Mouse (Mus musculus): ENCODE measurements around the gene Fgf3. TPM values are rescaled to one million over a fixed set of nuclear protein-coding genes. Genes with fewer than 3 reads are reported as not detected.

The Fgf3 gene
- not detected for polyA plus RNA-seq (2017; shearing (Covaris generic))

DNA sequence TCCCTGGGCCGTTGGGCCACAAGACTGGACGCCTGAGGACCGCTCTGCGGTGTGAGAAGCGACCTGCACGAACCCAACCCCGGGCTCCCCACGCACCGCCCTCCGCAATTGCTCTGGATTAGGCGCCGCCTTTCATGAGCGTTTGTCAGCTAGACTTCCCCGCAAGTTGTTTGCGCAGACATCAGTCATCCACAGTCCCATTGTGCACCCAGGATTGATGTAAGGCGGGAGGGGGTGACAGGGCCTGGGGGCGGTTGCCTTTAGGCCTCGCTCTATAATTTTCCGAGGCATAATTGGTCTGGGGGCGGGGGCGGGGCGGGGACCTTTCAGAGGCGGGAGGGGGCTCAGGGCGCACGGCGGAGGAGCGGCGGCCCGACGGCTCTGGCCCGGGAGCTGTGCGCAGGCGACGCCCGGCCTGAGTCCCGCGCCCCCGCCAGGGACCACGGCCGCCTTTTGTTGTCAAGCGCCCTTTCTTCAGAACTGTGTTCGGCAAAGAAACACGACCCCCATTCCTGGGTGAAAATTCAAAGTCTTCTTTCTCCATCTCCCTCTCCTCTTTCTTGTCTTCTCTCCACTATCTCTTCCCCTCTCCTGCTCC lies at the start of gene Fgf3:
TSS of gene Fgf3 (plus strand) at position 193 of the 598 bp plus-strand sequence.

DNA sequence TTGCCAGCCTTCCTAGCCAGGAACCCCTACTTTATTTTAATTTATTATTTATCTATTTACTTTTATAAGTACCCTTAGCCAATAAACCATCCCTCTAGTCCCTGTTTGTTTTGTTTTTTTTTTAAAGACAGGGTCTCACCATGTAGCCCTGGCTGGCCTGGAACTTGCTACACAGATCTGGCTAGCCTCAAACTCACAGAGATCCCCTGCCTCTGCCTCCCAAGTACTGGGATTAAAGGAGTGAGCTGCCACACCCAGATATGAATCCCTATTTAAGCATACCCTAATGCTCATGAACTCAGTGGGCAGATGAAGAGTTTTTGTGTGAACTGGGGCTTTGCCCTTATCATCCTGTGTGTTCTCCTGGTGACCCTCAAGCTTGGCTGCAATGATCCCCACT lies 9.2 kb downstream of the Fgf3 start, which contains the start of gene Fgf4:
TSS of gene Fgf4 (plus strand) at position 301 of the 400 bp plus-strand sequence.

Other genes starting within 250 kb of the Fgf3 start
- not detected for gene Ano1, start 86.1 kb upstream of the Fgf3 start, polyA plus RNA-seq (2017; shearing (Covaris generic))
- gene Fgf4, start 9.3 kb downstream of the Fgf3 start, polyA plus RNA-seq (2017; shearing (Covaris generic)): not detected
- not detected for gene Fgf15, start 58.4 kb downstream of the Fgf3 start, polyA plus RNA-seq (2017; shearing (Covaris generic))
- gene LTO1, start 77.0 kb downstream of the Fgf3 start, polyA plus RNA-seq (2017; shearing (Covaris generic)): 17.3 TPM
- gene Ccnd1, start 101.8 kb downstream of the Fgf3 start, polyA plus RNA-seq (2017; shearing (Covaris generic)): 0.29 TPM